ENCODE assay signal across 8 mouse cellular contexts in the genomic region with DNA sequence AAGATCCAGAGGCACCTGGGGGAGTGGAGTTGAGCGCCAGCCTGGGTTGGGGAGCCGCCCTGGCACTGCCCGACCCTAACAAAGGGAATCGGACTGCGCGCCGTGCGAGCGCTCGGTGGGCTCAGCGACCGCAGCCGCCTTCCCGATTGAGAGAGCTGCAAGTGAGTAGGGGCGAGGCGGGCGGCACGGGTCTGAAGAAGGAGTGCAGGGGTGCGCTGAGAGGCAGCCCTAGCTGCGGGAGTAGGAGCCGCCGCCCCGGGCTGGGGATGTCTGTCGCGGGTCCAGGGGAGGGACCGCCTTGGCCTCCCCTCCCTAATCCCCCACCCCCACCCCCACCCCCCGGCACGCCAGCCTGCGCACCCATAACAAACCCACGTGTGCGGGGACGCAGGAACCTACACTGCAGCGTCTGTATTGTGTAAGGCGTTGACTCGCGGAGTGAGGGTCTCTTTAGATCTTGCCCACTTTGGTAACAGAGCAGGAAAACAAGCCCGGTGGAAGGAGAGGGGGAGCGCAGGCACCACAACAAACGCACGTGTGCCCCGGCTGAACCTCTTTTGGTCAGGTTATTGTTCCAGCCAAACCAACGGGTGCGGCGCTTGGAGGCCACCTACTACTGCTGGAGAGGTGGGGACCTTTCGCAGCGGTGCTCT. TPM values are rescaled to one million over a fixed set of nuclear protein-coding genes. Genes with fewer than 3 reads are reported as not detected.
DNase-seq lines count a peak whose midpoint lies in the region; ATAC-seq and TF ChIP-seq lines count a peak whose summit lies in the region.

No protein-coding gene starts in this region.

- H3K27me3 ChIP-seq in intestine, postnatal 0 days (replicated peaks; ENCODE audit: control insufficient read depth, insufficient read depth, low read length), result peaks cover 22% of the 10 kb centered on the region; the same call in 1 of the 2 replicates
- H3K27me3 ChIP-seq in liver, postnatal 0 days (ENCODE audit: insufficient read depth, low read length), result peaks cover 7% of the 10 kb centered on the region; the same call in 1 of the 2 replicates

- no peaks in the 10 kb centered on the region; the same call in 1 of the 2 replicates for H3K4me1 ChIP-seq in intestine, postnatal 0 days (replicated peaks; ENCODE audit: control insufficient read depth, insufficient read depth, low read length)
- H3K4me1 ChIP-seq in liver, postnatal 0 days (ENCODE audit: insufficient read depth), result no peaks in the 10 kb centered on the region

- peak overlapping the region; percentile 41; the same call in 1 of the 2 replicates for H3K27ac ChIP-seq in intestine, postnatal 0 days (ENCODE audit: low read depth, low read length)
- H3K27ac ChIP-seq in liver, postnatal 0 days (ENCODE audit: low read depth), result peak overlapping the region; percentile 59

- H3K4me2 ChIP-seq in intestine, postnatal 0 days (replicated peaks; ENCODE audit: low read depth), result peak overlapping the region; percentile 99
- H3K4me2 ChIP-seq in liver, postnatal 0 days (ENCODE audit: low read depth, low read length), result peak overlapping the region; percentile 91

- peak overlapping the region; percentile 59 for H3K9ac ChIP-seq in intestine, postnatal 0 days (ENCODE audit: low read depth, low read length)
- H3K9ac ChIP-seq in liver, postnatal 0 days (replicated peaks), result peak overlapping the region; percentile 66

- WGBS in intestine, postnatal 0 days, result under 1% methylated on average over 46 of the region's 46 CpGs
- under 1% methylated on average over 46 of the region's 46 CpGs for WGBS in liver, postnatal 0 days (ENCODE audit: insufficient replicate concordance)

- no peak for TF ChIP-seq CTCF in intestine, postnatal 0 days (IDR thresholded peaks at IDR 0.05; ENCODE audit: low read depth)
- no peak for TF ChIP-seq CTCF in liver, postnatal 0 days (IDR thresholded peaks at IDR 0.05; ENCODE audit: low read depth)

- peak; percentile 16 to 42 for DNase-seq in urinary bladder, adult 18-20 months (ENCODE audit: low spot score in 2 of 2)
- DNase-seq in urinary bladder, adult 2 months (ENCODE audit: low spot score), result no peak
- peak; percentile 31 to 43 for DNase-seq in cerebellum, postnatal 25 days
- peak; percentile 55 to 72 for DNase-seq in heart, adult 18-20 months
- DNase-seq in liver, postnatal 0 days, result peak; percentile 46
- peak; percentile 85 for DNase-seq in thymus, postnatal 4 days

- no peaks in the 10 kb centered on the region for H3K9me3 ChIP-seq in intestine, postnatal 0 days (ENCODE audit: control insufficient read depth)
- H3K9me3 ChIP-seq in liver, postnatal 0 days (ENCODE audit: low read length), result no peaks in the 10 kb centered on the region

- TF ChIP-seq EP300 in liver, postnatal 0 days (IDR thresholded peaks at IDR 0.05; ENCODE audit: low read depth), result no peak

- H3K4me3 ChIP-seq in intestine, postnatal 0 days (ENCODE audit: low read depth, low read length), result peak overlapping the region; percentile 67
- peak overlapping the region; percentile 67 for H3K4me3 ChIP-seq in liver, postnatal 0 days (ENCODE audit: low read depth, low read length)

- H3K36me3 ChIP-seq in intestine, postnatal 0 days (ENCODE audit: control insufficient read depth, insufficient read depth), result no peaks in the 10 kb centered on the region
- no peaks in the 10 kb centered on the region for H3K36me3 ChIP-seq in liver, postnatal 0 days (replicated peaks; ENCODE audit: insufficient read depth, low read length)

- ATAC-seq in intestine, postnatal 0 days, result peak; percentile 48; the same call in 1 of the 2 replicates
- ATAC-seq in liver, postnatal 0 days, result peak; percentile 61
- ATAC-seq in neutrophil, adult 5-6 weeks (ENCODE audit: extremely low read depth, insufficient number of reproducible peaks, low FRiP score, poor library complexity, severe bottlenecking), result peak; percentile 24; the same call in 1 of the 2 replicates

RNA-seq across cellular contexts. Expression of a gene that starts 0.7 kb away (rescaled TPM):
- 8.1 and 8.8 TPM in 2 replicates for polyA plus RNA-seq in urinary bladder, adult 2 months (2012; rRNA removed)
- total RNA-seq in heart, adult 18-20 months (2021), result 1 to 10 TPM; 7.2 to 9.7 TPM
- 6.0 and 6.8 TPM in 2 replicates for polyA plus RNA-seq in intestine, postnatal 0 days (2015; fragmentation: Nextera tagmentation; extraction: Ambion mirVana)
- polyA plus RNA-seq in liver, postnatal 0 days (2015; fragmentation: Nextera tagmentation; extraction: Ambion mirVana), result 17.1 and 17.3 TPM in 2 replicates
- 137 and 141 TPM in 2 replicates for total RNA-seq in neutrophil, adult 5-6 weeks (2017)
